Comparison of ENCODE assay signal across 8 mouse cellular contexts in genomic region chrX:158041703-158042102, GRCm38 (mm10). TPM values are rescaled to one million over a fixed set of nuclear protein-coding genes. Genes with fewer than 3 reads are reported as not detected.
DNase-seq lines count a peak whose midpoint lies in the region; ATAC-seq and TF ChIP-seq lines count a peak whose summit lies in the region.

No protein-coding gene starts in this region.

- peak overlapping the region; percentile 57 for H3K4me3 ChIP-seq in kidney, embryonic 16.5 days (ENCODE audit: low read length)
- H3K4me3 ChIP-seq in cerebellum, adult 2 months (replicated peaks; ENCODE audit: insufficient read depth, low read depth, low read length), result peak overlapping the region; percentile 83
- H3K4me3 ChIP-seq in hindbrain, embryonic 10.5 days, result peak overlapping the region; percentile 61
- H3K4me3 ChIP-seq in midbrain, postnatal 0 days (ENCODE audit: low read depth, low read length), result peak overlapping the region; percentile 58

- H3K9ac ChIP-seq in kidney, embryonic 16.5 days (replicated peaks; ENCODE audit: low read length), result no peak overlapping the region
- H3K9ac ChIP-seq in midbrain, postnatal 0 days (replicated peaks; ENCODE audit: low read length, poor library complexity, severe bottlenecking), result peak overlapping the region; percentile 60

- H3K27me3 ChIP-seq in kidney, embryonic 16.5 days (ENCODE audit: insufficient read depth, low read length), result peaks cover 15% of the 10 kb centered on the region; the same call in 1 of the 2 replicates
- H3K27me3 ChIP-seq in cerebellum, adult 2 months (ENCODE audit: control insufficient read depth, insufficient read depth, low read length), result no peaks in the 10 kb centered on the region
- peaks cover 16% of the 10 kb centered on the region for H3K27me3 ChIP-seq in hindbrain, embryonic 10.5 days (ENCODE audit: insufficient read depth, poor library complexity, severe bottlenecking)
- H3K27me3 ChIP-seq in midbrain, postnatal 0 days (ENCODE audit: insufficient read depth, low read length), result no peaks in the 10 kb centered on the region

- peak; percentile 36; the same call in 1 of the 2 replicates for ATAC-seq in kidney, embryonic 16.5 days (ENCODE audit: low FRiP score, low TSS enrichment)
- no peak for ATAC-seq in midbrain, postnatal 0 days (ENCODE audit: low FRiP score)

- peak overlapping the region; percentile 68 for H3K4me2 ChIP-seq in kidney, embryonic 16.5 days (replicated peaks; ENCODE audit: low read depth, low read length)
- peak overlapping the region; percentile 55 for H3K4me2 ChIP-seq in midbrain, postnatal 0 days (ENCODE audit: low read depth, low read length, poor library complexity, severe bottlenecking)

- 38% methylated on average over 7 of the region's 7 CpGs for WGBS in kidney, embryonic 16.5 days
- 5% methylated on average over 7 of the region's 7 CpGs for WGBS in cerebellum, adult 2 months
- WGBS in hindbrain, embryonic 10.5 days, result 31% methylated on average over 7 of the region's 7 CpGs
- 33% methylated on average over 7 of the region's 7 CpGs for WGBS in midbrain, postnatal 0 days

- H3K36me3 ChIP-seq in kidney, embryonic 16.5 days (ENCODE audit: insufficient read depth, low read length), result no peaks in the 10 kb centered on the region
- H3K36me3 ChIP-seq in hindbrain, embryonic 10.5 days, result no peaks in the 10 kb centered on the region
- no peaks in the 10 kb centered on the region for H3K36me3 ChIP-seq in midbrain, postnatal 0 days (ENCODE audit: insufficient read depth, low read length)

- no peak for DNase-seq in kidney, adult 8-10 months
- DNase-seq in cerebellum, adult 2 months, result peak; percentile 51 to 65
- DNase-seq in hindbrain, embryonic 10.5 days (ENCODE audit: low spot score), result no peak
- DNase-seq in midbrain, postnatal 0 days (ENCODE audit: low spot score), result peak; percentile 54
- DNase-seq in right cerebral cortex, postnatal 10 days (ENCODE audit: low spot score in 2 of 2), result no peak
- DNase-seq in urinary bladder, postnatal 4 days (ENCODE audit: low spot score in 2 of 2), result no peak
- DNase-seq in heart, adult 9 months (ENCODE audit: low spot score in 2 of 2), result no peak

- H3K27ac ChIP-seq in kidney, embryonic 16.5 days (ENCODE audit: low read length), result no peak overlapping the region
- peak overlapping the region; percentile 97 for H3K27ac ChIP-seq in cerebellum, adult 2 months (ENCODE audit: insufficient read depth, low read length)
- H3K27ac ChIP-seq in hindbrain, embryonic 10.5 days, result peak overlapping the region; percentile 88; the same call in 1 of the 2 replicates
- H3K27ac ChIP-seq in midbrain, postnatal 0 days (ENCODE audit: low read depth, low read length), result no peak overlapping the region

- TF ChIP-seq CTCF in cerebellum, adult 2 months (IDR thresholded peaks at IDR 0.05; ENCODE audit: borderline replicate concordance, insufficient read depth, low read depth, low read length), result peak; percentile 27; the same call in 1 of the 2 replicates
- peak; percentile 64 for TF ChIP-seq CTCF in midbrain, postnatal 0 days (IDR thresholded peaks at IDR 0.05)

- H3K9me3 ChIP-seq in kidney, embryonic 16.5 days (ENCODE audit: low read length), result no peaks in the 10 kb centered on the region
- H3K9me3 ChIP-seq in hindbrain, embryonic 10.5 days, result no peaks in the 10 kb centered on the region
- no peaks in the 10 kb centered on the region for H3K9me3 ChIP-seq in midbrain, postnatal 0 days (ENCODE audit: low read length)

- no peaks in the 10 kb centered on the region for H3K4me1 ChIP-seq in kidney, embryonic 16.5 days (ENCODE audit: insufficient read depth, low read length)
- H3K4me1 ChIP-seq in cerebellum, adult 2 months (ENCODE audit: control insufficient read depth, insufficient read depth, low read length), result no peaks in the 10 kb centered on the region
- H3K4me1 ChIP-seq in hindbrain, embryonic 10.5 days (replicated peaks), result no peaks in the 10 kb centered on the region
- no peaks in the 10 kb centered on the region for H3K4me1 ChIP-seq in midbrain, postnatal 0 days (ENCODE audit: insufficient read depth, low read length)

- no peak for TF ChIP-seq POLR2A in cerebellum, adult 2 months (IDR thresholded peaks at IDR 0.05; ENCODE audit: borderline replicate concordance, insufficient read depth, low read length)

RNA-seq across cellular contexts. Expression of gene Cnksr2, which starts 1.4 kb away (rescaled TPM):
- 0.77 and 1.4 TPM in 2 replicates for polyA plus RNA-seq in kidney, embryonic 16.5 days (2015; fragmentation: Nextera tagmentation; extraction: Ambion mirVana)
- 29.8 and 35.6 TPM in 2 replicates for polyA plus RNA-seq in cerebellum, adult 2 months (2012; rRNA removed)
- polyA plus RNA-seq in hindbrain, embryonic 10.5 days (2016; fragmentation: Nextera tagmentation; extraction: Ambion mirVana), result 3.7 and 4.1 TPM in 2 replicates
- total RNA-seq in midbrain, postnatal 0 days (2014; rRNA removed), result 14.3 and 18.3 TPM in 2 replicates
- polyA plus RNA-seq in midbrain, postnatal 0 days (2015; fragmentation: Nextera tagmentation; extraction: Ambion mirVana), result 6.2 and 7.1 TPM in 2 replicates

Comparison
In these comparisons a context has a peak if more than half of its experiments do, and no peak if none do; other contexts are left out.
1. H3K27ac ChIP-seq: peak in cerebellum, adult 2 months (single experiment) and hindbrain, embryonic 10.5 days (single experiment); none in kidney, embryonic 16.5 days (single experiment) and midbrain, postnatal 0 days (single experiment).
2. DNase-seq: peak in cerebellum, adult 2 months (2 of 2) and midbrain, postnatal 0 days (single experiment); none in kidney, adult 8-10 months (0 of 2), hindbrain, embryonic 10.5 days (single experiment), right cerebral cortex, postnatal 10 days (0 of 2), urinary bladder, postnatal 4 days (0 of 2) and heart, adult 9 months (0 of 2).
3. Peak in every context shown above with its lines, with median percentiles within 50 percentile points of each other: H3K4me3 ChIP-seq.